Mouse (Mus musculus) cortical plate, adult 2 months (tissue): Measurements from ENCODE around the gene Hist1h4a. TPM values are rescaled to one million over a fixed set of nuclear protein-coding genes. Genes with fewer than 3 reads are reported as not detected.
"Not testable (repeated sequence)": the region's sequence is repeated elsewhere in the genome, so short reads cannot be mapped to it uniquely, and the experiment has no call there.

Experiments used
- H3K27ac ChIP-seq: fragments of 200-500 bp; 2 replicates; pipeline ENCODE4 v1.5.1; 2012; ENCODE audit warnings: low read length, control low read depth, inconsistent platforms; ENCODE audit not compliant: insufficient read depth
- H3K4me1 ChIP-seq: fragments of 200-500 bp; 2 replicates; pipeline ENCODE4 v1.6.1; 2011; ENCODE audit warnings: low read length; ENCODE audit not compliant: control insufficient read depth, insufficient read depth
- H3K4me3 ChIP-seq: fragments of 200-500 bp; 2 replicates; pipeline ENCODE4 v1.5.1; 2011; ENCODE audit warnings: mild to moderate bottlenecking, low read length, control low read depth; ENCODE audit not compliant: insufficient read depth
- CTCF ChIP-seq: fragments of 200-500 bp; IDR thresholded peaks from 2 replicates; pipeline ENCODE4 v1.5.1; 2011; ENCODE audit warnings: mild to moderate bottlenecking, control low read depth, low read length; ENCODE audit not compliant: insufficient read depth; ENCODE audit errors: extremely low read depth
- POLR2A ChIP-seq: fragments of 200-500 bp; IDR thresholded peaks from 2 replicates; pipeline ENCODE4 v1.6.1; 2011; ENCODE audit warnings: mild to moderate bottlenecking, low read length, control low read depth; ENCODE audit not compliant: insufficient read depth; ENCODE audit errors: extremely low read depth
- polyA plus RNA-seq: library from polyadenylated mRNA; depleted of rRNA; stranded (reverse); fragments of >200 nt; gene quantifications from 2 replicates; pipeline ENCODE4 v1.2.3, GENCODE M21; 2012; rRNA removed

The Hist1h4a gene
- polyA plus RNA-seq, 1 experiment = 9.6 TPM

DNA sequence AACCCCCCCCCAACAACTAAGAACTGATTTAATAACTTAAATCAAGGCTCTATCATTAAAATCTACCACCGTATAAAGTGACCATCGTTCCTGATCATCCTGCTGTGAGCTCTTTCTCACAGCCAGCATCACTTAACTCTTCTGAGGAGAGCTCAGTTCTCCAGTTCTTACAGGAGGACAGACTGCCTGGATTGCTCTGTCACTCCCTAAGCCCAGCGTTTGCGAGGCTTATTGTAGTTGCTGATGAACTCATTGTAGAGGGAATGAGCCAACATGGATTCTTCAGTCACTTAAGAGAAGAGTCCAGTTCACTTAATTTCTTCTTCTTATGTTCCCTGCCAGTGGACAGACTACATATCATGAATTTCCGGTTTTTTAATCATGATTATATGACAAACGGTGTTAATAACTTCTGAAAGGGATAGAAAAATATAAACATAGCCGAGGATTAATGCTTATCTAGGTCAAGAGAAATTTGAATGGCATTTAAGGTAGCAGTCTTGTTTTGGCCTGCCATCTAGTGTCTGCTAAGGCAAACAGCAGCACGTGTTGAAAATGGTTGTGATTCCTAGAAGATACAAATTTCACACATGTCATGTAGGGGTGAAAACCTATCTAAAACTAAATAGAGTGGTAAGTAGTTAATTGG lies 28.8 kb downstream of the Hist1h4a start:
- TF ChIP-seq CTCF = peak; percentile 88
- TF ChIP-seq POLR2A = no peak
- Histone ChIP-seq H3K4me1 (peaks cover 2% of the 10 kb centered on the region; the same call in 1 of the 2 replicates), H3K27ac (no peak overlapping the region), H3K4me3 (no peak overlapping the region)

DNA sequence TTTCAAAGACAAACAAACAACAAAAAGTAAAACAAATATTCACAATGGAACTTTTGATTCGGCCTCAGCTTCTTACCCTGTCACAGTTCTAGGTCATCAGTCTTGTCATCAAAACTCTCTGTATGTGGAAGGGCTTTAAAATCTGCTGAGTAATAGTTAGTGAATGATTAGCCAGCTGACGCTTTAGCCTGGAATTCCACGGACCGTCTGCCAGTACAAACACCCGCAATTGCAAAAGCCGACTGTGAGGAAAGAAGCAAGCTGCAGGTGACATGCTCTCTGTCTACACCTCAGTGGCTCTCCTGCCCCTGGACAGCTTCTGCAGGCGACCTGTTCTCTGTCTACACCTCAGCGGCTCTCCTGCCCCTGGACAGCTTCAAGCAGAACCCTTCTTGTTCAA lies 30.6 kb downstream of the Hist1h4a start:
- no peak for TF ChIP-seq POLR2A
- TF ChIP-seq CTCF = no peak
- Histone ChIP-seq H3K27ac (no peak overlapping the region), H3K4me1 (peaks cover 2% of the 10 kb centered on the region; the same call in 1 of the 2 replicates), H3K4me3 (no peak overlapping the region)

DNA sequence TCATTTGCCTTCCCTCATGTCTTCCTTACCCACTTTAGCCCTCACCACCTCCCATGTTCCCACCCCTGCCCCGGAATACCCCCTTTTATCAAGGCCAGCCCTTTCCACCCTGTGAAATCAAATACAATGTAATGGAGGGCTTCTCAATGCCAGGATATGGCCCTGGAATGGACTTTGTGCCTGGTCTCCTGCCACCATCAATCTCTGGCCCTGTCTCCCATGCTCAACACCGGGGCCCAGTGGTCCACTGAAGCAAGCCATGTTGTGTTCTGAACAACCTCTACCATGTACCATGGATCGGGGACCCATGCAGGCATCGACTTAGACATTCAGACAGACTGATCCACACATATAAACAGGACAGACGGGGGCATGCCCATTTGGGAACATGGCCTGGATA lies 31.3 kb downstream of the Hist1h4a start:
- H3K4me3 ChIP-seq = no peak overlapping the region
- H3K4me1 ChIP-seq = peaks cover 2% of the 10 kb centered on the region; the same call in 1 of the 2 replicates
- TF ChIP-seq CTCF (no peak), POLR2A (no peak)
- H3K27ac ChIP-seq = no peak overlapping the region

DNA sequence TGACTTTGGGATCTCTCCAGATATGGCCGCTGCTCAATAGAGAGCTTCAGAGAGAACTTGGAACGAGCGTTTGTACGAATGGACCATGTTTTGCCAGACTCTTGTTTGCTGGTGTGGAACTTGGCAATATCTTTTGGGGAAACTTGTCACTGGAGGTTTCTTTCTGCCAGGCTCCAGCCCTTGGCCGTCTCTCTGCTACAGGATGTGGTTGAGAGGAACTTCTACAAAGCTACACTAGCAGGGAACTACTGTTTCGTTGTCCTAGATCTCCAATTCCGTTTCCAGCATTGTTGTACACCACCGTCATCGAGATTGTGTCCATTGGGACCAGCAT lies 31.9 kb downstream of the Hist1h4a start:
- no peak overlapping the region for H3K4me3 ChIP-seq
- peaks cover 2% of the 10 kb centered on the region; the same call in 1 of the 2 replicates for H3K4me1 ChIP-seq
- TF ChIP-seq POLR2A = no peak
- no peak overlapping the region for H3K27ac ChIP-seq

DNA sequence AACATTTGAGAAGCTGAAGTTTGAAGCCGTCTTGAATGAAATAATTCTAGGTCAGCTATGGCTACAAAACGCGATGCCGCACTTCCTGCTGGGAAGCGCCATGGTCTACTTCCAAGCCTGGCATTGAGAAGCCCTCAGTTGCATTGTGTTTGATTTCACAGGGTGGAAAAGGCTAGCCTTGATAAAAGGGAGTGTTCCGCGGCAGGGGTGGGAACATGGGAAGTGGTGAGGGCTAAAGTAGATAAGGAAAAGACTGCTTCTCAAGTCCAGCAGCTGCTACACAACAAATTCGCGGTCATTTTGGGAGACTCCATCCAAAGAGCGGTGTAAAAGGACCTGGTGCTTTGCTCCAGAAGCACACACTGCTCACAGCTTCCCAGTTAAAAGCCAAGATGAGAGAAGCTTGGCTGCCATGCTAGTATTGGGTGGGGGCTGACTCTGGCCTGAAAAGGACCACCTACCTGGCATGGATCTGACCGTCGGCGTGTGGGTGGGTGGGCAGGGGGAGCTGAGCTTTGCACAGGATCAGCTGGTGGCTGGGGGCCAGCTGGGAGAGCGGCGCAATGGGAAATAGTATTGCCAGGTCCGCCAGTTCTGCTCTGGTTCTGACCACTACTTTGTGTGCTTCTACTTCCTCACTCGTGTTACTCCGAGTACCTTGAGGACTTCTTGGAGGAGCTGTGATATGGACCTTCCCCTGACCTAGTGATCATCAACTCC lies 32.4 kb downstream of the Hist1h4a start:
- TF ChIP-seq POLR2A (no peak), CTCF (no peak)
- H3K4me1 ChIP-seq = peaks cover 2% of the 10 kb centered on the region; the same call in 1 of the 2 replicates
- H3K27ac ChIP-seq = no peak overlapping the region
- H3K4me3 ChIP-seq = no peak overlapping the region

DNA sequence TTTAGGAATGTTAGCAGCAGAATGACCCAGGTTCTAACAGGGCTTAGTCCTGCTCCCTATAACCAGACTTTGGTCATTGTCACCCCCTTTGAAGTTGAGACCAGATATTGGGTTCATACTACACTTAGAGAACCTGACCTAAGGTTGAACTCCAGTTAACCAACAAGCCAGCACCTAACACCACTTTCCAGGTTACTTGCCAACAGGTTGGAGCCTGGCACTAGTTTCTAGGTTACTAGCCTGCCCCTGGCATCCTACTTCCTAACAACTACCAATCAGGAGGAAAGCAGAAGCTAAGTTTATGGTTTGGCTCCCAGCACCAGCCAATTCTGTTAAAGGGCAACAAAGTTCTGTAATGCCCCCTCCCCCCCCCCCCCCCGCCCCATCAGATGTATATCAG lies 35.8 kb downstream of the Hist1h4a start:
- Histone ChIP-seq H3K4me1 (no peaks in the 10 kb centered on the region), H3K27ac (no peak overlapping the region), H3K4me3 (no peak overlapping the region)
- TF ChIP-seq POLR2A (no peak), CTCF (no peak)

DNA sequence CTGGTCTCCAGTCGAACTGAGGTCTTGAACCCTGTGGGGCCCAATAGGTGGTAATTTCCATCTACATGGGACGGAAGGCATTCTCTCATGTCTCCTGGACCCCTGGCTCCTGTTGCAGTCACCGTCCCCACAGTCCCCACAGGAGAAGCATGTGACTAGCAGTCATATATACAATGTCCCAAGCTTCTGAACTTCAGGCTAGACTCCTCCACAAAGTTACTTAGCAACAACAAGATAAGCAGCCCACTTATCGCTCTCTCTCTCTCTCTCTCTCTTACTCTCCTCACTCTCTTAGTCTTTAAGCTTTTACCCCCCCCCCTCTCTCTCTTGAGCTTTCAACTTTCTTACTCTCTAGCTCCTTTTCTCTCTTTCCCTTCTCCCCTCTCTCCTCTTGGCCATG lies 36.8 kb downstream of the Hist1h4a start:
- TF ChIP-seq POLR2A (no peak), CTCF (no peak)
- Histone ChIP-seq H3K4me3 (no peak overlapping the region), H3K4me1 (no peaks in the 10 kb centered on the region), H3K27ac (no peak overlapping the region)

DNA sequence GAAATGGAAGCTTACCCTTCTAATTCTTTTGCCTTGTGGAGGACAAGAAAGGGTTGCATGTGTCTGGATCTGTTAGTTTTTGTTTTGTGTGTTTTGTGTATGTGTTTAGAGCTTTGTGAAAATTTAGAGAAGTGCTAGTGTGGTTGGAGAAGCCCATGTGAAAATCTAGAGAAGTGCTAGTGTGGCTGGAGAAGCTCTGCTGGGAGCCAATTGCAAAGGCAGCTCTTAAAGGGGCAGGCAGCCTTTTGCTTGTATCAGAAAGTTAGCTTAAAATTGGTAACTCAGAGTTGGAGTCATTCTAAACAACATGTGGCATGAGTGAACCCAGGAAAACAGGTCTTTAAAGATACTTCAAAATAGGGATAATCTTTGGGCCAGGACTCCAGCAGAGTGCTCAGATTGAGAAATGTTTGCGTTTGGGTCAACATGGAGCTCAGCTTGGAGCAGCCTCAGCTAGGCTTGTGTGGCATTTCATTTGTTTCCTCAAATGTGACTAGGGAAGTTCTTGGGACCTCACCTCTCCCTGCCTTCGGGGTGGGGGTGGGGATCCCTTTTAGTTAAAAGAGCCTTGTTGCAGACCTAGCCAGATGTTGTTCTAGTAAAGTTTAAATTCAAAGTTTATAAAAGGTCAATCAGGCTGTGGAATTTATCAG lies 43.3 kb downstream of the Hist1h4a start:
- not testable (repeated sequence) for H3K4me1 ChIP-seq, H3K4me3 ChIP-seq, H3K27ac ChIP-seq

DNA sequence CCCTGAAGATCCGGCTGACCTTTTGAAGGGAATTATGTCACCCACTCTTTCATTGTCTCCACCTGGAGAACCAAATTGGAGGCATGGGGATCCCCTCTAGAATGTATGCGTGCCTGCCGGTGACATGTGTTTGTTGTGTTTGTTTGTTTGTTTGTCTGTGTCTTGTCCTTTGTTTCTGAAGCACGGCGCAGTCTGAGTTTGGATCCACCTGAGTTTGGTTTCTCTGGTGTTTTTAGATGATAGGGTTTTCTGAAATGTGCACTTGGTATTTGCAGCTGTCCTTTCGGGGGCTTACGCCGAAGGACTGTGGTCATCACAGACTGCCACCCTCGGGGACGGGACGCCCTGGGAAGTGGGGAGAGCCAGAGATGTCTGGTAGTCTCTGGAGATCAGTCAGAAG lies 43.9 kb downstream of the Hist1h4a start:
- Histone ChIP-seq H3K27ac (peak overlapping the region; percentile 35; the same call in 1 of the 2 replicates), H3K4me1 (no peaks in the 10 kb centered on the region), H3K4me3 (no peak overlapping the region)
- no peak for TF ChIP-seq POLR2A
- no peak for TF ChIP-seq CTCF

DNA sequence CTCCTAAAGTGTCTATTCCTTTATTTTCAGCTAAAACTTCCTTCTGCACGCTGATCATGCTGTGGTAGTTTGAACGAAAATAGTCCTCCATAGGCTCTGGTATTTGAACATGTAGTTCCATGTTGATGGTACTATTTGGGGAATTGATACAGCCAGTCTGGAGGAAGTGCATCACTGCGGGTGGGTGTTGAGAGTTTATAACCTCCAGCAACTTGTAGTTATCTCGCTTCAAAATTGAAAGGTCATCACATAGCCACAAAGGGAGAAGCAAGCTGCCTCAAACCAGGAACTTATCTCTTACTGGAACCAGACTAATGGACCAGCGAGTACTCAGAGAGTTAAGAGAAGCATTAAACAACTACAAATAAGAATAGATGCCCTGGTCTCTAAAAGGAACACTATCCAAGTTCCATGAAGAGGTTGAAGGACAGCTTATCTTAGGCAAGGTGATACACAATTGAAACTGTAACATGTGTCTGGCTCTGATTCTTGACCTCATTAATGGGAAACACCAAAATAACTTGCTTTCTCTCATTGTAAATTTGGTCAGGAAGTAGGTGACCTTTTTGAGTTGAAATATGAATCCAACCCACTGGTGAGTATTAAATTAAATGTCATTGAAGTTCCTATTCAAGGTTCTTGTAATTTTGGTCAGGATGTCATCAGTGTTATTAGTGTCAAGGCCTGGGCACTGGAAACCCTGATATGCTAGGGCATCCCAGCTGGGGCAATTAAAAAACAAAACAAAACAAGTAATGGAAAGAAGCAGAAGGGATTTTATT lies 44.6 kb downstream of the Hist1h4a start:
- no peak overlapping the region for H3K27ac ChIP-seq
- no peak overlapping the region for H3K4me3 ChIP-seq
- TF ChIP-seq POLR2A (no peak), CTCF (no peak)
- no peaks in the 10 kb centered on the region for H3K4me1 ChIP-seq

Other genes starting within 250 kb of the Hist1h4a start
- 20.7 and 34.8 TPM in 2 replicates for gene Hist1h4h, start 230.2 kb downstream of the Hist1h4a start, polyA plus RNA-seq
- gene Hist1h2af, start 227.3 kb downstream of the Hist1h4a start, polyA plus RNA-seq = 6.4 and 14.2 TPM in 2 replicates
- 0.74 and 0.92 TPM in 2 replicates for gene Hist1h3g, start 225.8 kb downstream of the Hist1h4a start, polyA plus RNA-seq
- 0.29 and 0.38 TPM in 2 replicates for gene Hist1h2bh, start 217.8 kb downstream of the Hist1h4a start, polyA plus RNA-seq
- gene Hist1h3f, start 217.2 kb downstream of the Hist1h4a start, polyA plus RNA-seq = 0.73 TPM in 1 of 2 replicates, not detected in the other
- 4.5 and 13.1 TPM in 2 replicates for gene Hist1h4f, start 209.6 kb downstream of the Hist1h4a start, polyA plus RNA-seq
- 0.04 and 0.08 TPM in 2 replicates for gene Hist1h1d, start 208.0 kb downstream of the Hist1h4a start, polyA plus RNA-seq
- gene Hist1h3e, start 198.9 kb downstream of the Hist1h4a start, polyA plus RNA-seq = 1.2 and 2.9 TPM in 2 replicates
- 0.50 and 1.1 TPM in 2 replicates for gene Hist1h2ae, start 190.0 kb downstream of the Hist1h4a start, polyA plus RNA-seq
- 7.8 and 11.4 TPM in 2 replicates for gene Hist1h2bg, start 189.8 kb downstream of the Hist1h4a start, polyA plus RNA-seq
- 0.67 TPM in 1 of 2 replicates, not detected in the other for gene Hist1h2bf, start 187.0 kb downstream of the Hist1h4a start, polyA plus RNA-seq
- 0.32 and 0.92 TPM in 2 replicates for gene Hist1h2ad, start 186.8 kb downstream of the Hist1h4a start, polyA plus RNA-seq
- 2.6 and 3.0 TPM in 2 replicates for gene Hist1h3d, start 185.5 kb downstream of the Hist1h4a start, polyA plus RNA-seq
- 4.4 and 8.9 TPM in 2 replicates for gene Hist1h4d, start 179.6 kb downstream of the Hist1h4a start, polyA plus RNA-seq
- gene Hist1h2be, start 140.1 kb downstream of the Hist1h4a start, polyA plus RNA-seq = 4.2 and 4.6 TPM in 2 replicates
- gene Hist1h1e, start 138.7 kb downstream of the Hist1h4a start, polyA plus RNA-seq = 4.0 and 4.6 TPM in 2 replicates
- gene Hist1h2ac, start 77.3 kb downstream of the Hist1h4a start, polyA plus RNA-seq = 1.2 and 1.5 TPM in 2 replicates
- gene Hist1h2bc, start 77.0 kb downstream of the Hist1h4a start, polyA plus RNA-seq = 117 and 130 TPM in 2 replicates
- not detected in 2 replicates for gene Hist1h1t, start 65.4 kb downstream of the Hist1h4a start, polyA plus RNA-seq
- gene Hist1h4c, start 62.8 kb downstream of the Hist1h4a start, polyA plus RNA-seq = 4.1 and 9.6 TPM in 2 replicates
- gene Hfe, start 50.4 kb downstream of the Hist1h4a start, polyA plus RNA-seq = 4.2 and 4.3 TPM in 2 replicates
- 42.1 and 42.4 TPM in 2 replicates for gene Hist1h1c, start 22.4 kb downstream of the Hist1h4a start, polyA plus RNA-seq
- gene Hist1h3c, start 15.6 kb downstream of the Hist1h4a start, polyA plus RNA-seq = 0.56 TPM in 1 of 2 replicates, not detected in the other
- gene Hist1h2bb, start 14.5 kb downstream of the Hist1h4a start, polyA plus RNA-seq = 0.79 and 1.9 TPM in 2 replicates
- gene Hist1h2ab, start 10.1 kb downstream of the Hist1h4a start, polyA plus RNA-seq = 1.6 and 1.9 TPM in 2 replicates
- gene Hist1h3b, start 9.0 kb downstream of the Hist1h4a start, polyA plus RNA-seq = 0.57 and 0.77 TPM in 2 replicates
- 3.7 and 8.3 TPM in 2 replicates for gene Hist1h4b, start 4.2 kb downstream of the Hist1h4a start, polyA plus RNA-seq
- gene Hist1h3a, start 1.2 kb upstream of the Hist1h4a start, polyA plus RNA-seq = 0.57 and 1.4 TPM in 2 replicates
- gene Hist1h1a, start 2.4 kb upstream of the Hist1h4a start, polyA plus RNA-seq = 0.55 and 0.77 TPM in 2 replicates
- gene Trim38, start 8.7 kb upstream of the Hist1h4a start, polyA plus RNA-seq = 0.19 and 0.21 TPM in 2 replicates
- gene Slc17a2, start 45.8 kb upstream of the Hist1h4a start, polyA plus RNA-seq = 0.06 TPM in 1 of 2 replicates, not detected in the other
- not detected in 2 replicates for gene Slc17a3, start 78.2 kb upstream of the Hist1h4a start, polyA plus RNA-seq
- not detected in 2 replicates for gene Slc17a1, start 106.5 kb upstream of the Hist1h4a start, polyA plus RNA-seq
- gene Slc17a4, start 153.8 kb upstream of the Hist1h4a start, polyA plus RNA-seq = not detected in 2 replicates
- gene Hist1h2ba, start 172.9 kb upstream of the Hist1h4a start, polyA plus RNA-seq = not detected in 2 replicates
- gene Hist1h2aa, start 173.2 kb upstream of the Hist1h4a start, polyA plus RNA-seq = not detected in 2 replicates
- 0.42 and 0.62 TPM in 2 replicates for gene Scgn, start 230.0 kb upstream of the Hist1h4a start, polyA plus RNA-seq